Mouse (Mus musculus): ENCODE data around the gene Sult2b1. TPM values are rescaled to one million over a fixed set of nuclear protein-coding genes. Genes with fewer than 3 reads are reported as not detected.

Gene Sult2b1
- polyA plus RNA-seq, 1 experiment, result 2.3 TPM

DNA sequence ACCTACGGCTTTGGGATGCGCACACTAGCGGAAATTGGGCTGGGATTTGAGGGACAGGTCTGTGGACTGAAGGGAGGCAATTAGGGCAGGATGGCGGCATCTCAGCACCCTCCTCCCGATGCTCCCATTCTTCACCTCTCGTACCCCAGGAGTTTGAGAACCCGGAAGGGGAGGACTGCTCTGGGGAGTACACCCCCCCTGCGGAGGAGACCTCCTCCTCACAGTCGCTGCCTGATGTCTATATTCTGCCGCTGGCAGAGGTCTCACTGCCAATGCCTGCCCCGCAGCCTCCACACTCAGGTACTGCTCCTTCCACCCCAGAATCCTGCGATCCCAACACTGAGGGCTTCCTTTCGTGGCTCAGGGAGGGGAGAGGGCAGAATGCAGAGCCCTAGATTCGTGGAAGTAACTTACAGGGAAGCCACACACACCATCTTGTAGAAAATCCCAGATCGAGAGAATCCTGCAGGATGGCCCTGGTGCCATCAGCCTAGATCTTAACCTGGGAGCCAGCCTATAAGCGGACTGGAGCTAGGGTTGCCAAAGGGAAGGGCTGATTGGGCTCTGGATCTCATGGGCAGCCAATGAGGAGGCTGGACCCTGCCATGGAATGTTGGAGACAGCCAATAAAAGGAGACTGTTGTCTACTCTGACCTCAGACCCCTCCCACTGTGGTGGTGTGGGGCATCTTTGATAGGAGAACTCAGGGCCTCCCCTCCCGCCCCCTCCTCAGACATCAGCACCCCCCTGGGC lies 2.4 kb upstream of the Sult2b1 start:
- peak; percentile 84 for DNase-seq (ENCODE audit: low read depth)
- no peak for TF ChIP-seq CTCF (IDR thresholded peaks at IDR 0.05; ENCODE audit: borderline replicate concordance, extremely low read depth, insufficient read depth, insufficient read length)
- TF ChIP-seq POLR2A (IDR thresholded peaks at IDR 0.05; ENCODE audit: borderline replicate concordance, extremely low read depth, insufficient read depth, insufficient read length, poor library complexity, severe bottlenecking), result no peak

DNA sequence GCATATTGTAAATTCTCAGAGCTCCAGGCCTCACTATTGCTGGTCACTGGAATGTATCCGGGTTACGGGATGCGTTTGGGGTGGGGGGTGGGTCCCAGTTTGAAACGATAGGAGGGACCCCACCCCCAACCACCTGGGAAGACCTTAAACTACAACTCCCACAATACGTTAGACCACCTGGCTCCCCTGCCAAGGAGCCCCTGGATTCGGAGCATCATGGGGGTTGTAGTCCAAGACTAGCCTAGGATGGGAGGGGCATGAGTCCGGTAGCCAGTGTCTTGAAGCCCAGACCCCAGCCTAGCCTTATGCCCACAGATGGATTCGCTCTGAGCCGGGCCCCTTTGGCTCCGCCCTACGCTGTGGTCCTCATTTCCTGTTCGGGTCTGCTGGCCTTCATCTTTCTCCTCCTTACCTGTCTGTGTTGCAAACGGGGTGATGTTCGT lies 1.7 kb upstream of the Sult2b1 start:
- peak; percentile 92 for DNase-seq (ENCODE audit: low read depth)
- no peak for TF ChIP-seq CTCF (IDR thresholded peaks at IDR 0.05; ENCODE audit: borderline replicate concordance, extremely low read depth, insufficient read depth, insufficient read length)

DNA sequence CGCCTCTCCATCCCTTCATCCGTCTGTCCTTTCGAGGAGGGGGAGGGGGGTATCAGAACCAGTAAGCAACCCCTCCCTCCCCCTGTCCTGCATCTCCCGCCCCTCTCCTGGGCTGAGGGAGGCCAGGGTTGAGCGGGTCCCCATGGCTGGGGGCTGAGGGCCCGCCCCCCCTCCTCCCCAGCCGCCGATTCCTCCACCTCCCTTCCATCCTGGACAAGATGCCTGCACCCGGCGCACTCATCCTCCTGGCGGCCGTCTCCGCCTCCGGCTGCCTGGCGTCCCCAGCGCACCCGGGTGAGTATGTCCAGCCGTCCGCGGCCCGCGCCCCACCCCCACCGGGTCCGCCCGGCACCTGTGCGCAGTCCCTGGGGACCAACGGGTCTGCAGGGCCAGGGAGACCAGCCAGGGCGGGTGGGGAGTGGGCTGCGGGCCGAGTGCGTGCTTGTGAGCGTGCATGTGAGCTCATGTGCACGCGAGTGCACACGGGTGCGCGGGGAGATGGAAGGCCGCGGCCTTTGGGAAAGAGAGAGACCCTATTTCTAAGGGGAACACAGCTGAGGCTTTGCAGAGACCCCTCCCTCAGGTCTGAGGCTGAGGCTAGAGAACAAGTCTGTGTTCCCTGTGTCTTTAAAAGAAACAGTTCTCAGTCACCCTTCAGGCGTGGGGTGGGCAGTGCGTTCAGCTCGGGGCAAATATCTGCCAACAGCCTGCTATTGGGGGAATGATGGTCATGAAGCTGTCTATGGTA lies 1.1 kb upstream of the Sult2b1 start:
- TF ChIP-seq POLR2A (IDR thresholded peaks at IDR 0.05; ENCODE audit: borderline replicate concordance, extremely low read depth, insufficient read depth, insufficient read length, poor library complexity, severe bottlenecking), result no peak
- TF ChIP-seq CTCF (IDR thresholded peaks at IDR 0.05; ENCODE audit: borderline replicate concordance, extremely low read depth, insufficient read depth, insufficient read length), result 0 out of 2 replicates have a peak, but pooled peaks have one; percentile 11
- DNase-seq (ENCODE audit: low read depth), result no peak

DNA sequence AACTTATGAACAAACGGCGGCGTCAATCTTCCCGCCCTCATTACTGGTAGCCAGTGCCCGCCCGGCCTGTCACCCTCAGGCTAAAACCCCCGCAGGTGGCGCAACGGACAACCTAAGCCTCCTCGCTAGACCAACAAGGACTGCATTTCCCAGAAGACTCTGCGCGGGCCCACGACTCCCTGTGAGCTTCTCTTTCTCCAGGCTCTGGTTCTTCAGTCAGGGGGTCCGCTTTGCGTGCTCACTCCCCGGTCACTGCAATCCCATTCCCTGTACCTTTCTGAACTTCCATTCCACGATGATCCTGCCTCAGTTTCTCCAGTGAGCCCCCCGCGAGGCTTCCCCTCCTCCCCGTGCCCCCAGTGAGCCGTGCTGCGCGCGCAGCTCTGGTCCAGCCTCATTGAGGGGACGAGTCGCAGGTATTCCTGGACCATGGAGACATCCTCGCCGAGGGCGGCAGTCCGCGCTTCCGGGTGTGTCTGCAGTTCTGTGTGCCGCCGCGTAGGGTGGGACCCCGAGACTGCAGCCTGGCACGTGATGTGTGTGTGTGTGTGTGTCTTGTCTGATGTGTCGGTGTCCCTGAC lies 868 bp downstream of the Sult2b1 start, which contains the start of gene Lmtk3:
Gene Lmtk3 (plus strand): TSS at position 228 of the 581 bp plus-strand sequence.
- TF ChIP-seq POLR2A (IDR thresholded peaks at IDR 0.05; ENCODE audit: borderline replicate concordance, extremely low read depth, insufficient read depth, insufficient read length, poor library complexity, severe bottlenecking) (0 out of 2 replicates have a peak, but pooled peaks have one; percentile 19), CTCF (IDR thresholded peaks at IDR 0.05; ENCODE audit: borderline replicate concordance, extremely low read depth, insufficient read depth, insufficient read length) (peak; percentile 23; the same call in 1 of the 2 replicates)
- DNase-seq (ENCODE audit: low read depth), result peak; percentile 89

DNA sequence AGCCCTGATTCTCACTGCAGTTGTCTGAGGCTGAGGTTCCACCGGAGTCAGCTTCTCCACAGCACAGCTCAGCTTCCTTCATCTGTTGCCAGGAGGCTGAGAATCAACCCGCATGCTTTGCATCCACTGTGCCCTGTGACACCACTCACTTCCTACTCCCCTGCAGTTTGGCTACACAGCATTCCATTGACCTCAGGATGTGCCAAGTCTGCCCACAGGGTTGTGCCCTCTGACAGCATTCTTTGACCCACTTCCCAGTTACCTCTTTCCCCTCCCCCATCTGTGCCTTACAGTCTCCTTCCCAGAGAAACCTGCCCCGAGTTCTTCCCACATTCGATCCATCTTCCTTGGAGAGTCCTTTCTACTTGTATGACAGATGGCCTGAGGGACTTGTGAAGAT lies 2.2 kb downstream of the Sult2b1 start:
- TF ChIP-seq CTCF (IDR thresholded peaks at IDR 0.05; ENCODE audit: borderline replicate concordance, extremely low read depth, insufficient read depth, insufficient read length) (no peak), POLR2A (IDR thresholded peaks at IDR 0.05; ENCODE audit: borderline replicate concordance, extremely low read depth, insufficient read depth, insufficient read length, poor library complexity, severe bottlenecking) (no peak)
- no peak for DNase-seq (ENCODE audit: low read depth)

DNA sequence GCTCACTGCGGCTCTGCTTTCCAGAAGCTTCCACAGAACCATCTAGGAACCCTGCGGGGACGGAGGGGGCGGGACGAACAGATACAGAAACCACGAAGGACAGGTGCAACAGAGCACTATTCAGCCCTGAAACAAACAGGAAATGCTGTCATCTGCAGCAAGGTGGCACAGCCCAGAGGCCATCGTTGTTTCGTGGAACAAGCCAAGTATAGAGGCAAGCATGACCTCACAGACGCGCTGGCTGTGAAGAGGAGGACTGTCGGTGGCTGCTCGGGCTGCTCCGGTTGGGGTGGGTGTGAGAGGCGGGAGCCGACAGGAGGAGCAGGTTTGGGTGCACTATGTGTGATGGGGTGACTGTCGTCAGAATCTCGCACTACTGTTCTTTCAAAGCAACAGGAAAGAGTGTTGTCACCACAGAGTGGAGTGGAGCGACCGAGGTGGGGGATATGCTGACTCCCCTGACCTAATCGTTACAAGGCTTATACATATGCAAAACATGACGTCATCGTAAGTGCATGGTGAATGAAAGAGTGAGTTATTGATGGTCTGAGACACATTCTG lies 5.3 kb downstream of the Sult2b1 start:
- no peak for DNase-seq (ENCODE audit: low read depth)
- TF ChIP-seq CTCF (IDR thresholded peaks at IDR 0.05; ENCODE audit: borderline replicate concordance, extremely low read depth, insufficient read depth, insufficient read length) (no peak), POLR2A (IDR thresholded peaks at IDR 0.05; ENCODE audit: borderline replicate concordance, extremely low read depth, insufficient read depth, insufficient read length, poor library complexity, severe bottlenecking) (no peak)

DNA sequence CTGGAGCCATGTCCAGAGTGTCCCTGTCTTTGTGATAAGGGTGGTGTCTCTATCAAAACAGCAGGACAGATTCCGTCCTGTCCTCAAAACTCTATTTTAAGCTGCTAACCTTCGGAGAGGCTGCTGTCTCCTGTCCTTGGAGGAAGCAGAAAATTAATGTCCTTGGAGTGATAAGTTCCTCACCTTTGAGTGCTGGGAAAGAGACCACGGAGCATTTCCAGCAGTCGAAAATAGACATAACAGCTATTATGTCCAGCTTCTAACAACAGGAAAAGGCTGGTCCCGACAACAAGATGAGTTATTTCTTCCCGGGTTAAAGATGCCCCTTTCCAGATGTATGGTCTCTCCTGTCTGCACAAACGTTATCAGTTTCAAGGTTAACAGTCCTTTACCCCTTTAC lies 9.2 kb downstream of the Sult2b1 start:
- no peak for DNase-seq (ENCODE audit: low read depth)
- TF ChIP-seq POLR2A (IDR thresholded peaks at IDR 0.05; ENCODE audit: borderline replicate concordance, extremely low read depth, insufficient read depth, insufficient read length, poor library complexity, severe bottlenecking) (no peak), CTCF (IDR thresholded peaks at IDR 0.05; ENCODE audit: borderline replicate concordance, extremely low read depth, insufficient read depth, insufficient read length) (no peak)

DNA sequence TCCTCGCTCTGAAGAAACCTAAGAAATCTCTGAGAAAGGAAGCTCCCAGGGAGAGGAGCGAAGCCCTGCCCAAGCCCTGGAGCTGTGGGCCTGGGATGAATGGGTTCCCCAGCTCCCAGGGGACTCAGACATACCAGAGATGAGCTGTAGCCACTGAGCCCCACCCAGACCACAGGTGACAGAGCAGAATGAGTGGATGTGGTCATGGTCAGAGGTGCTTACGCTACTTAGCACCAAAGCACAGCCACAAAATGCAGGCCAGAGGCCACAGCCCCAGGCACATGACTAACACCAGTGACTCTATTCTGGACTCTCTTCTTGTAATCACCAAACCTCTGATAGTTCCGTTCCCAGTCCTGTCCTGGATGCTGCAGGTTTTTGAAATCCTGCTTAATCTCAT lies 13.4 kb downstream of the Sult2b1 start:
- TF ChIP-seq CTCF (IDR thresholded peaks at IDR 0.05; ENCODE audit: borderline replicate concordance, extremely low read depth, insufficient read depth, insufficient read length) (no peak), POLR2A (IDR thresholded peaks at IDR 0.05; ENCODE audit: borderline replicate concordance, extremely low read depth, insufficient read depth, insufficient read length, poor library complexity, severe bottlenecking) (no peak)
- no peak for DNase-seq (ENCODE audit: low read depth)

DNA sequence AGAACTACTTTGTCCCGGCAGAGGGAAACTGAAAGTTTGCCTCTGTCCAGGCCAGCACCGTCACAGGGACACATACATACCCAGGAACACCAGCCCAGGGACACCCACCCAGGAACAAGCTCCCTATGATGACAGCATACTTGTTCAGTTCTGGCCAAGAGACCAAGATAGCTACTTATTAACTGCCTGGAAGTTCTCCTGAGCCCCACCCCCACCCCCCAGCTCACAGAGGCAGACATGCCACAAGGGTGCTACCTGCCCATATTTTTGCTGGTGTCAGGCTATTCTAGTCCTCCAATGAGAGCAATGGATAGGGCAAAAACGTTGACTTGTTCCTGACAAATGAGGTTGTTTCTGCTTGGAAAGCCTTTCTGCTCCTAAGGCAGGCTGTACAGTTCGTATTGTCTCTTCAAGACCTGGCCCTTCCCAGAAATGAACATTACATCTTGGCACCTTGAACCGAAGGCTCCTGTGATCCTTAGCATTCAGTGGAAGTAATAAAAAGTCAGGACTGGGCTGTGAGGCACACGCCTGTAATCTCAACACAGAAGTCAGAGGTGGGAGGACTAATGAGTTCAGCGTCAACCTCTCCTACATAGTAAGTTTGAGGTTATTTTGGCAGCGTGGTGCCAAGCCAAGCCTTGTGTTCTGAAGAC lies 13.9 kb downstream of the Sult2b1 start:
- TF ChIP-seq CTCF (IDR thresholded peaks at IDR 0.05; ENCODE audit: borderline replicate concordance, extremely low read depth, insufficient read depth, insufficient read length), result no peak
- no peak for DNase-seq (ENCODE audit: low read depth)

DNA sequence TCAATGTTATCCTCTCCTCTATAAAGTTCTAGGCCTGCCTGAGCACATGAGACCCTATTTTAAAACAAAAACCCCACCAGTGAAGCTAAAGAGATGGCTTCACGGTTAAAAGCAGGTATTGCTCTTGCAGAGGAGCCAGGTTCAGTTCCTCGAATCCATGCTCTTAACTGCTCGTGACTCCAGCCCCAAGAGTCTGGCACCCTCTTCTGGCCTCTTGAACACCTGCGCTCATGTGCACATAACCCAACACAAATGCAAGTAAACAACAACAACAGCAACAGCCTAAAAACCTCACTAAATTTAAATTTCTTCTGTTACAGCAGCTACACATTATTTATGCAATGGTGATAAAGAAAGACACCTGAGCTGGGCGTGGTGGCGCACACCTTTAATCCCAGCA lies 17.0 kb downstream of the Sult2b1 start:
- TF ChIP-seq POLR2A (IDR thresholded peaks at IDR 0.05; ENCODE audit: borderline replicate concordance, extremely low read depth, insufficient read depth, insufficient read length, poor library complexity, severe bottlenecking), result no peak
- DNase-seq (ENCODE audit: low read depth), result no peak

DNA sequence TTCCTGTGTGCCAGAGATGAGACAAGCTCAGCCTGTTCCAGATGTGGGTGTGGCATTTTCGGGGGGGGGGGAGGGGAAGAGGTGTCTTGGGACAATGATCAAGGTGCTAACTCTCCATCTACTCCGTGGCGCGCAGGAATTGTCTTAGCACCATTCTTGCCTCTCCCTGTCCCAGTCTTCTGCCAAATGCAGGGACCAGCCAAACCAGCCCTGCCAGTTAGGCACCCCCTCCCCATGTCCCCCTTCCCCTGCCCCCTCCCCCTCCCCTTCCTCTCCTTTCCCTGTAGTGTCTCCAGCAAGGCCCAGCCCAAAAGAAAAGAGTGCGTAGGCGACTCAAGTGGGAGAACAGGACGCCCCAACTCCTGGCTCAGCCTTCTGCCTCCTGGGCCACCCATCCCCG lies 17.7 kb downstream of the Sult2b1 start:
- no peak for DNase-seq (ENCODE audit: low read depth)
- no peak for TF ChIP-seq CTCF (IDR thresholded peaks at IDR 0.05; ENCODE audit: borderline replicate concordance, extremely low read depth, insufficient read depth, insufficient read length)
